Comparison of ENCODE assay signal across 15 mouse cellular contexts in genomic region chr10:69627767-69628166, GRCm38 (mm10).
A peak's percentile ranks its signal among the peaks of the same experiment; 100 is the strongest.
DNase-seq lines count a peak whose midpoint lies in the region.
"Had no signal": no experiment of that assay in that cellular context is flagged by ENCODE, and none has a peak within 500 bp of the region (broad histone marks: within the 10 kb centered on the region; RNA-seq: fewer than 3 reads in every experiment).

No protein-coding gene starts in this region.

- peak; percentile 34 for DNase-seq in heart, adult 11 months
- no peak for DNase-seq in heart, adult 18-20 months
- DNase-seq in urinary bladder, postnatal 14 days (ENCODE audit: low spot score): peak; percentile 1
- no peak for DNase-seq in urinary bladder, adult 18-20 months (ENCODE audit: low spot score in 2 of 2)
- peak; percentile 51 for DNase-seq in retina, postnatal 1 day
- no peak for DNase-seq in layer of hippocampus, adult 9-11 months
- DNase-seq: adrenal gland, adult 8-10 months; adrenal gland, postnatal 14 days; adrenal gland, postnatal 36 days; B cell, adult 2 months; cerebellum, adult 11-12 months; cerebellum, adult 2 months; cerebellum, adult 9-10 months; cerebellum, postnatal 10 days; forebrain, postnatal 0 days had no signal

Comparison
In these comparisons a context has a peak if more than half of its experiments do, and no peak if none do; other contexts are left out.
1. DNase-seq: peak in heart, adult 11 months (single experiment), urinary bladder, postnatal 14 days (single experiment) and retina, postnatal 1 day (single experiment); none in heart, adult 18-20 months (0 of 2), urinary bladder, adult 18-20 months (0 of 2) and layer of hippocampus, adult 9-11 months (single experiment).